Mouse (Mus musculus): ENCODE results near the gene Zfp84. TPM values are rescaled to one million over a fixed set of nuclear protein-coding genes. Genes with fewer than 3 reads are reported as not detected.

The Zfp84 gene
- total and polyA plus RNA-seq, 3 experiments: 4.7 to 8.1 TPM; not detected in 1

- H3K27me3 ChIP-seq (ENCODE audit: control insufficient read depth in 1 of 2, insufficient read depth in 2 of 2, low read length in 2 of 2): no peaks in the 10 kb centered on the region
- peak within 1 kb of the TSS; percentile 85 for H3K27ac ChIP-seq (ENCODE audit: control insufficient read depth, low read depth, low read length)
- TF ChIP-seq POLR2AphosphoS2 (IDR thresholded peaks at IDR 0.05; ENCODE audit: low read length) (no peak), JUND (IDR thresholded peaks at IDR 0.05; ENCODE audit: low read depth, low read length) (no peak), GATA1 (IDR thresholded peaks at IDR 0.05; ENCODE audit: low read depth, low read length) (0 out of 2 replicates have a peak, but pooled peaks have one; percentile 44), SIN3A (IDR thresholded peaks at IDR 0.05; ENCODE audit: low read length) (peak; percentile 95), CTCF (IDR thresholded peaks at IDR 0.05 in 2 of 3, conservative IDR thresholded peaks at IDR 0.05 in 1 of 3; ENCODE audit: control insufficient read depth in 1 of 3, insufficient read depth in 1 of 3, low read depth in 2 of 3, low read length in 3 of 3, poor library complexity in 1 of 3, severe bottlenecking in 1 of 3) (no peak), POLR2A (IDR thresholded peaks at IDR 0.05; ENCODE audit: control insufficient read depth in 1 of 2, insufficient read depth in 1 of 2, low read depth in 1 of 2, low read length in 2 of 2, poor library complexity in 1 of 2) (peak; percentile 63 to 82), CHD1 (IDR thresholded peaks at IDR 0.05; ENCODE audit: low read depth, low read length) (no peak), ZKSCAN1 (IDR thresholded peaks at IDR 0.05; ENCODE audit: low read depth, low read length) (no peak), ELF1 (IDR thresholded peaks at IDR 0.05; ENCODE audit: low read depth, low read length) (peak; percentile 83), ZC3H11A (IDR thresholded peaks at IDR 0.05; ENCODE audit: low read depth, low read length) (no peak), MAX (IDR thresholded peaks at IDR 0.05; ENCODE audit: low read length) (peak; percentile 74), POLR2AphosphoS5 (IDR thresholded peaks at IDR 0.05; ENCODE audit: borderline replicate concordance, low read depth, low read length) (no peak), HCFC1 (IDR thresholded peaks at IDR 0.05; ENCODE audit: low read depth, low read length) (peak; percentile 98), MEF2A (IDR thresholded peaks at IDR 0.05; ENCODE audit: extremely low read depth, insufficient replicate concordance, low read depth, low read length, poor library complexity, severe bottlenecking) (no peak), ETS1 (IDR thresholded peaks at IDR 0.05; ENCODE audit: low read depth, low read length) (peak; percentile 49; the same call in 1 of the 2 replicates), MYC (IDR thresholded peaks at IDR 0.05; ENCODE audit: low read depth, low read length) (peak; percentile 95), CHD2 (IDR thresholded peaks at IDR 0.05; ENCODE audit: low read length) (no peak), TCF12 (IDR thresholded peaks at IDR 0.05; ENCODE audit: low read depth, low read length) (peak; percentile 46; the same call in 1 of the 2 replicates), SMC3 (IDR thresholded peaks at IDR 0.05; ENCODE audit: low read depth, low read length) (no peak), USF1 (IDR thresholded peaks at IDR 0.05; ENCODE audit: low read depth, low read length) (peak; percentile 59; the same call in 1 of the 2 replicates), MXI1 (IDR thresholded peaks at IDR 0.05; ENCODE audit: low read depth, low read length) (peak; percentile 90), ZNF384 (IDR thresholded peaks at IDR 0.05; ENCODE audit: low read depth, low read length) (no peak), MYB (IDR thresholded peaks at IDR 0.05; ENCODE audit: low read depth, low read length) (no peak), E2F4 (IDR thresholded peaks at IDR 0.05; ENCODE audit: borderline replicate concordance, low read depth, low read length) (no peak), RAD21 (IDR thresholded peaks at IDR 0.05; ENCODE audit: low read depth, low read length) (no peak), UBTF (IDR thresholded peaks at IDR 0.05; ENCODE audit: borderline replicate concordance, insufficient read depth, low read depth, low read length) (no peak), GABPA (IDR thresholded peaks at IDR 0.05; ENCODE audit: low read depth, low read length) (no peak), MAZ (IDR thresholded peaks at IDR 0.05; ENCODE audit: low read depth, low read length) (no peak), USF2 (IDR thresholded peaks at IDR 0.05; ENCODE audit: borderline replicate concordance in 1 of 2, insufficient read depth in 1 of 2, low read depth in 1 of 2, low read length in 2 of 2) (no peak), TAL1 (IDR thresholded peaks at IDR 0.05; ENCODE audit: low read length) (no peak), EP300 (IDR thresholded peaks at IDR 0.05; ENCODE audit: low read depth in 1 of 2, low read length in 2 of 2) (no peak), ZMIZ1 (IDR thresholded peaks at IDR 0.05; ENCODE audit: low read depth, low read length) (peak; percentile 76), NELFE (IDR thresholded peaks at IDR 0.05; ENCODE audit: low read depth, low read length) (peak; percentile 72), TBP (IDR thresholded peaks at IDR 0.05; ENCODE audit: low read depth, low read length) (peak; percentile 10), RCOR1 (IDR thresholded peaks at IDR 0.05; ENCODE audit: low read depth, low read length) (peak; percentile 35; the same call in 1 of the 2 replicates), KAT2A (conservative IDR thresholded peaks at IDR 0.05; ENCODE audit: low read depth, low read length) (peak; percentile 78; the same call in 1 of the 2 replicates), BHLHE40 (IDR thresholded peaks at IDR 0.05; ENCODE audit: borderline replicate concordance, low read depth, low read length) (no peak)
Measured at GRCm38 (mm10) chr7:29815910-29816429, 47.6 kb downstream of the Zfp84 start, which contains the start of gene Zfp790. Gene Zfp790 (plus strand): TSS chr7:29816114.

More at GRCm38 (mm10) chr7:29815910-29816429, 47.6 kb downstream of the Zfp84 start, which contains the start of gene Zfp790:
- peak within 1 kb of the TSS; percentile 78 for H3K9ac ChIP-seq (ENCODE audit: control insufficient read depth, low read depth, low read length, poor library complexity, severe bottlenecking)
- H3K9me3 ChIP-seq (replicated peaks; ENCODE audit: insufficient read depth, low read length): no peaks in the 10 kb centered on the region
- peaks cover 0 to 8% of the 10 kb centered on the region in 2 experiments; a peak in 2 of 4 replicates for H3K36me3 ChIP-seq (ENCODE audit: control insufficient read depth in 1 of 2, insufficient read depth in 2 of 2, low read length in 2 of 2)
- H3K79me2 ChIP-seq (ENCODE audit: control insufficient read depth, insufficient read depth, low read length, poor library complexity): 0 out of 2 replicates have a peak, but pooled peaks cover 2% of the 10 kb centered on the region
- DNase-seq (ENCODE audit: low read depth, low spot score): peak; percentile 98
- peaks cover 6% of the 10 kb centered on the region in 2 experiments for H3K4me1 ChIP-seq (ENCODE audit: control insufficient read depth in 1 of 2, insufficient read depth in 2 of 2, low read length in 2 of 2)
- peak within 1 kb of the TSS; percentile 88 to 91 for H3K4me3 ChIP-seq (ENCODE audit: control insufficient read depth in 1 of 2, insufficient read depth in 1 of 2, low read depth in 2 of 2, low read length in 2 of 2)

Measured in MEL (cell line).